Mouse (Mus musculus) spleen, postnatal 14 days (tissue): Measurements from ENCODE around the gene Olfr1084.
"Not testable (repeated sequence)": the region's sequence is repeated elsewhere in the genome, so short reads cannot be mapped to it uniquely, and the experiment has no call there.

Experiments
- DNase-seq, 2 experiments: peaks; one replicate each; pipeline ENCODE4 v3.0.0; 2021 to 2022; ENCODE audit warnings: low spot score in 2 of 2

The Olfr1084 gene

DNA sequence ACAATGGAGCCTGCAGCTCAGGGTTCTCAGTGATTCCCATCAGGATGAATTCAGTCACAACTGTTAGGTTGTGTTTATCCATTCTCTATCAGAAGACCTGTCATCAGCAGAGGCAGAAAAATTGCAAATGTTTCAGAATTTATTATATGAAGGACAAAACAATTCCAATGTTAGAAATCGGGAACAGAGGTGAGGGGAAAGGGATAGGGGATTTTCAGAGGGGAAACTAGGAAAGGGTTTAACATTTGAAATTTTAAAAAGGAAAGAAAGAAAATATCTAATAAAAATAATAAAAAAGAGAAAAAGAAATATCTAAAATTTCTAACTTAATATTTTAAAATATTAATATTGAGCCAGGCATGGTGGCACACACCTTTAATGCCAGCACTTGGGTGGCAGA lies at the start of gene Olfr1084:
Gene Olfr1084, minus strand, starts transcription at position 101 of the 400 bp plus-strand sequence.
- DNase-seq, result not testable (repeated sequence)

- no peak for DNase-seq
Measured at GRCm38 (mm10) chr2:86679992-86680391, 40.5 kb upstream of the Olfr1084 start, which contains the start of gene Olfr1086. Gene Olfr1086, minus strand, starts transcription at chr2:86680092.

DNA sequence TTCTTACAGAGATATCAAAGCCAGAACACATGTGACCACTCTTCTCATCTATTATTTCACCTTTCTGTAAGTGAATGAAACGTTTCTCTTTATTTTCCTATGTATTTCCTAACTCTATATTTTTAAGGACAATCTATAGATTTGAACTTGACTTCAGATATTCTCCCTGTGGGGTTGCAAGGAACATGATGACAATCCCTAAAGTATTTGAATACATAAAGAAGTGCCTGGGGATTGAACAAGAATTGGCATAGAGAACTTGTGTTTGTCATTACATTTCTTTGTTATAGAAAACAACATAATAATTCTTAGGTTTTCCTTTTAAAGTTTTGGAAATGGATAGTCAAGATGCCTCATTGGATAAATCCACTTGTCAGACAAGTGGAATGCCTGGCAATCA lies 22.4 kb upstream of the Olfr1084 start, which contains the start of gene Olfr1085:
Gene Olfr1085, minus strand, starts transcription at position 101 of the 400 bp plus-strand sequence.
- no peak for DNase-seq

GRCm38 (mm10) chr2:86598866-86599265 lies 40.7 kb downstream of the Olfr1084 start, which contains the start of gene Olfr1082:
Gene Olfr1082, minus strand, starts transcription at chr2:86598966.
- DNase-seq, result not testable (repeated sequence)
